Mouse (Mus musculus): ENCODE results near the gene Chst1.

GRCm38 (mm10) chr2:92608810-92609581 lies 9.5 kb downstream of the Chst1 start:
- TF ChIP-seq GATA1 (IDR thresholded peaks at IDR 0.05; ENCODE audit: low read length) (no peak), TAL1 (IDR thresholded peaks at IDR 0.05; ENCODE audit: low read length) (no peak)
